Mouse (Mus musculus) embryo, embryonic 11 days (tissue): Measurements from ENCODE around the gene Prr3.
"Not testable (repeated sequence)": the region's sequence is repeated elsewhere in the genome, so short reads cannot be mapped to it uniquely, and the experiment has no call there.

Experiments
- DNase-seq: peaks from one replicate; pipeline ENCODE4 v3.0.0-alpha.2; 2015

The Prr3 gene

DNA sequence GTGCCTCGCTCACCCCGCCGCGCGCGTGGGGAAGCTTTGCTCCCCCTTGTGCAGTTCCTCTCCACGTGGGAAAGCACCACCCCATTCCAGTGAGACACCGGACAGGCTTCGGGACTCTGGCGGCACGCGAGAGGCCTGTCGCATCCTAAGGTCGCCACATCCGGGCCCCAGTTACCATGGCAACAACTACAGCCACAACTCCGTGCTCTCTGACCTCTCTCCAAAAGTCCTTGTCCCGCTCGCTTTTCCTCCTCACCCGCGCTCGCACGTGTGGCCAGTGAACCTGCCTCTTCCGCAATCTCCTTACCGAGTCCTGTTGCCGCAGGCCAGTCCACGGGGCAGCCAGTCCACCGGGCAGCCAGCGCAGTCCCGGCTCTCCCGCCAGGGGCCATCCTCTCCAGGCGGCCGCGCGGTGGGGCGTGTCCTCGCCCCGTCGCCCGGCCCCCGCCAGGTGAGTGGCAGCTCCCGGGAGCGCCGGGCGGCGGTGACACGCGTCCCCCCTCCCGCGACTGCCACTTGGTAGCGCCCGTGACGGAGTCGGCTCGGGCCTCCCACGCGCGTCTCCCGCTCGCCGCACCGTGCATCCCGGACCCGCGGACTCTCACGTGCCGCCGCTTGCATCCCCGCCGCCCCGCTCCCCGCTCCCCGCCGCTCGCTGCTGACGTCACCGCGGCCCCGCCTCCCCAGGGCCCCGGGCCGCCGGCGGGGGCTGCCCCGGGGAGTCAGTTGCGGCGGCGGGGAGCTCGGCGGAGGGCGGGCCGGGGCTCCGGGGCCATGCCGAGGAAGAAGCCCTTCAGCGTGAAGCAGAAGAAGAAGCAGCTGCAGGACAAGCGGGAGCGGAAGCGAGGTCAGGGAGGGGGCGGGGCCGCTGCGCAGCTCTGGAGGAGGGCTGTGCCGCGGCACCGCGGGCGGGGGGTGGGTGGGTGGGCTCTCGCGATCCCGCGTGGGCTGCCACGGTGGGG is at the start of gene Prr3, which contains the start of gene Gnl1:
Prr3 (minus strand) TSS at position 836 of the 962 bp plus-strand sequence.
Gnl1 (plus strand) TSS at position 451 of the 962 bp plus-strand sequence.
- DNase-seq = peak; percentile 93

DNA sequence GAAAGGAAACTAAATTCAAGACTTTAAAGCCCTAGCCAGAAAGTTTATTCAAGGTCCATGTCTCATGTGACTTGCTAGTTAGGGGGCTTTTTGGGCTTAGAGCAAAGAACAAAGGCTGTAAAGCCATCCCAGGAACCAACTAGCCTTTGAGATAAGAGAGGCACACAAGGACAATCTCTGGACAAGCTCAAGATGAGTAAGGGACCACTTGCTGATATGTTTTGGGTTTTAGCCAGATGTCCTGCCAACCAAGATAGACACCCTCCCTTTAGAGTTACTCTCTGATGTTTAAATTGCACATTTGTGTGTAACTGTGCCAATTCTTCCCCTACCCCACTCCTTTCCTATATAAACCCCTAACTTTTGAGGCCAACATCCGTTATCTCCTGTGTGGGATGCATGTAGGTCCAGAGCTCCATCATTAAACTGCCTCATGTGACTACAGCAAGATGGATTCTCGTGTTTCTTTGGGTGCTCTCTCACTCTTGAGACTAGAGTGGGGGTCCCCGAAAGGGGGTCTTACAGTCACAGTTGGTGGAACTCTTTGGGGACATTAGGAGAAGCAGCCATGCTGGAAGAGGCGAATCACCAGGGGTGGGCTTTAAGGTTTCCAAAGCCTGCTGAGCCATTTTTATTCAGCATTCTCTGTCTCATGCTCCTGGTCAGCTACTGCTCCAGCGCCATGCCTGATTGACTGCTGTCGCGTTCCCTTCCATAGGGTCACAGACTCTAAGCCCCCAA is 49.0 kb upstream of the Prr3 start:
- no peak for DNase-seq

DNA sequence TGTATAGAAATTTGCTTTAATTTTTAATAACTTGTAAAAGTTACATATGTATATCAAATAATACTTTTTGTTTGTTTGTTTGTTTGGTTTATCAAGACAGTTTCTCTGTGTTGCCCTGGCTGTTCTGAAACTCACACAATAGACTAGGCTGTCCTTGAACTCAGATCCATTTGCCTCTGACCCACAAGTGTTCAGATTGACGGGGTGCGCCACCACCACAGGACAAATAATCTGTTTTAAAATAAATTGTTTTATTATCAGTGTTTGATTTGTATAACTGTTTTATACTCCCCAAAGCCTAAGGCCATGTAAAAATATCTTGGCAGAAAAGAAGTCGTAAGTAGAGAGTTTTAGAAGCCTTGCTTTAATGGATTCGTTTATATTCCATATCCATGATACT is 47.6 kb upstream of the Prr3 start:
- no peak for DNase-seq

DNA sequence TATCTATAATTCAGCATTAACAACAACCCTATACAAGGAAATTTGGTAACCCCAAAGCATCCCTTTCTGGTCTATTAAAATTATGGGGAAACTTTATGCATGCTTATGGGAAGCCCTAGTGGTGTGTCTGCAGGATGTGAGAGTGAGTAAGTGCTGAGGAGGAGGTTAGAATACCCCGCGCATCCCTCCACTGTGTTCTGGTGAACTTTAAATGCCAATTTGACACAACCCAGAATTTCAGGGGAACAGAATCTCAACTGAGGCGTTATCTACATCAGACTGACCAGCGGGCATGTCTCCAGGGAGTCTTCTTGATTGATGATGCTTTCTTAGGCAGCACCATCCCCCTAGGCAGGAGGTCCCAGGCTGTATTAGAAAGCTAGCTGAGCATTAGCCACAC is 45.9 kb upstream of the Prr3 start:
- DNase-seq = peak; percentile 16

DNA sequence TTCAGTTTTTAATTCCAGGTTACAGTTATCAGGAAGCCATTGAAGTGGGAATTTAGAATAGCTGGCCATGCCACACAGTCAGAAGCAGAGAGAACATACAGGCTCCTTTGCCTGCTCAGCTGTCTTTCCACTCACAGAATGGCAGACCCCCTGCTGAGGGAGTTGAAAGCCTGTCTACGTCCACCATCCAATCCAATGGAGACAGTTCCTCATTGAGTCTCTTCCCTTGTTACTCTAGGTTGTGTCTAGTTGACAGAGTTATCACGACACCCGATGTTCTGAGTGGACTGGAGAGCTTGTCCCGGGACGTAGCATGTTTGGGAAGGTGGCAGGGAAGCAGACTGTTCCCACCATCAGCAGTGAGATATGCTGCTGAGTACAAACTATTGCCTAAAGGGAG is 45.2 kb upstream of the Prr3 start:
- no peak for DNase-seq

GRCm38 (mm10) chr17:36023710-36024654 is 43.9 kb upstream of the Prr3 start:
- DNase-seq = no peak

DNA sequence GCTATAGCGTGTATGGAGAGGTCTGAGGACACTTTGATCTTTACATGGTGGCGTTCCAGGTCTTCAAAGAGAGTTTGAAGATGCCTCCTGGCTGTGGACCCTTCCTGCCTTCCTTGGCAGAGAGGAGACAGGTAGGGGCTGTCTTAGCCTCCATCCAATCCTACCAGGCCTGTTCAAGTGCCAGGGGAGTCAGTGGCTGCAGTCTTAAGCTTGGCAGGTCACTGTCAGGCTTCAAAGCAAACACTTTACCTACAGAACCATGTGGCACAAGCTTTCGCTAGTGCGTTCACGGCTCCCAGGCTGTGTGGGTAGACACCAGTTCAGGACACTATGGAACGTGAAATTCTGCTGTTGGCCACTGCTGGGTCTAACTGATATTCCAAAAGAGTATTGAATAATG is 42.9 kb upstream of the Prr3 start:
- no peak for DNase-seq

DNA sequence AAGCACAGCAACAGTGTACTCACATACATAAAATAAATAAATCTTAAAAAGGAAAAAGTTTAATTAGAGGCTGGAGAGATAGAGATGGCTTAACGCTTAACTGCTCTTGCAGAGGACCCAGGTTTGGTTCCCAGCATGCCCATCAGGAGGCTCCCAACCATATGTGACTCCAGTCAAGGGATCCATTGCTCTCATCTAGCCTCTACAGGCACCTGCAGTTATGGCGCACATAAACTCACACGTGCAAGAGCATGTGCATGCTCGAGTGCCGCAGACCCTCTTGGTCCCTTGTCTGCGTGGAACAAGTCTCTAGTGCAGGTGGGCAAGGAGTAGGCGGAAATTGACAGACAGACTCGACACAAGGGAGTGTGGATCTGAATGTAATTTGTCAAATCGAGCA is 42.1 kb upstream of the Prr3 start:
- DNase-seq = no peak

DNA sequence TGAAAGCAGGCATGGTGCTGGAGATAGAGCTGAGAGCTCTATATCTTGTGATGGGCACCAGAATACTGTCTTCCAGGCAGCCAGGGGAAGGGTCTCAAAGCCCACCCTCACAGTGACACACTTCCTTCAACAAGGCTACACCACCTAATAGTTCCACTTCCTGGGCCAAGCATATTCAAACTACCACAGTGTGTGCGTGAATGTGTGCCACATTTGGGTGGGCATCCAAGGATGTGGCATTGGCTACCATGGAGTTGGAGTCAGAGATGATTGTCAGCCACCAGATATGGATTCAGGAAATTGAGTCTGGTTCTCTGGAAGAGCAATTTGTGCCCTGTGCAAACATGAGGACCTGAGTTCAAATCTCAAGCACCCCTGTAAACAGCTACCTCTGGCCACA is 41.3 kb upstream of the Prr3 start:
- DNase-seq = no peak

- peak; percentile 45 for DNase-seq
Observed at GRCm38 (mm10) chr17:36020191-36021073, 40.4 kb upstream of the Prr3 start, which contains the start of gene H2-T24. Gene H2-T24, minus strand, starts transcription at chr17:36020560.

- DNase-seq = no peak
Observed at GRCm38 (mm10) chr17:36019519-36019918, 39.5 kb upstream of the Prr3 start.

DNA sequence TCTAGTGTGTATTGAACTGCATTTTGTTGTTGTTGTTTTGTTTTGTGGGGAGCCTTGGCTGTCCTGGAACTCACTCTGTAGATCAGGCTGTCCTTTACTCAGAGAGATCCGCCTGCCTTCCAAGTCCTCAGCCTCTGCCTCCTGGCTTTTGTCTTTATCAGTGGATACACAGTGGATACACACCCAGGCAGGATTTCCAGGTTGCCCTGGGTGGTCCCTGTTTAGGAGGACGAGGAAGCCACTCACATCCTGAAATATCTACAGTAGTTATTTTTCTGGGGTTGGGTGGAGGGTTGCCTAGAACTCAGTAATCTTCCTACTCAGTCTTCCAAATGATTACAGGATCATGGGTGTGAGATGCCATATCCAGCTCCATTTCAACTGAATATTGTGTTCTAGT is 38.9 kb upstream of the Prr3 start:
- DNase-seq = no peak

DNA sequence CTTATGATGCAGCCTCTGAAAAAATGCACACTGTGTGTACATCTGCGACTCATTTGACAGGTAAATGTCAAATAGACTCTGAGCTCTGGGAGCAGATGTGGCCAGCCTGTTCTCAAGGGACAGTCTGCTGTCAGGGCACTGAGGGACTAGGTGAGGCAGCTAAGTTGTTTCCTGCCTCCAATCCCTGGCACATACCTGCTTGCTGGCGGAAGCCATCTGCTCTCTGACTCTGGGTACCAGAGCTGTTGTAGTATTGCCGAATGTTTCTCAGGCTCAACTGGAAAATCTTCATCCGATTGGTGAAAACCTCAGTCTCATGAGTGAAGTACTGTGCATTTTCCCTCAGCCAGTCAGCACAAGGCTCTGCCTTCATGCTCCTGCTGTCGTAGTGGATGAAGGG is 37.0 kb upstream of the Prr3 start:
- DNase-seq = no peak

- DNase-seq = no peak
Observed at GRCm38 (mm10) chr17:36014977-36015376, 34.9 kb upstream of the Prr3 start.

DNA sequence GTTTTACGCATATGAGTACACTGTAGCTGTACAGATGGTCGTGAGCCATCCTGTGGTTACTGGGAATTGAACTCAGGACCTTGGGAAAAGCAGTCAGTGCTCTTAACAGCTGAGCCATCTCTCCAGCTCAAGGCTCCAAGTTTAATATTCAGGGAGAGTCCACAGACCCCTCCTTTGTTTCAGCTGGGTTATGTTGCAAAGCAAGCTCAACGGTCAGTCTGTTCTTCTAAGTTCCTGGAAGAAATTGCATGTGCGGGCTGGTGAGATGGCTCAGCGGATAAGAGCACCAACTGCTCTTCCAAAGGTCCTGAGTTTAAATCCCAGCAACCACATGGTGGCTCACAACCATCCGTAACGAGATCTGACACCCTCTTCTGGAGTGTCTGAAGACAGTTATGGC is 24.4 kb upstream of the Prr3 start:
- DNase-seq = not testable (repeated sequence)

- DNase-seq = no peak
Observed at GRCm38 (mm10) chr17:36003331-36003730, 23.3 kb upstream of the Prr3 start.

DNA sequence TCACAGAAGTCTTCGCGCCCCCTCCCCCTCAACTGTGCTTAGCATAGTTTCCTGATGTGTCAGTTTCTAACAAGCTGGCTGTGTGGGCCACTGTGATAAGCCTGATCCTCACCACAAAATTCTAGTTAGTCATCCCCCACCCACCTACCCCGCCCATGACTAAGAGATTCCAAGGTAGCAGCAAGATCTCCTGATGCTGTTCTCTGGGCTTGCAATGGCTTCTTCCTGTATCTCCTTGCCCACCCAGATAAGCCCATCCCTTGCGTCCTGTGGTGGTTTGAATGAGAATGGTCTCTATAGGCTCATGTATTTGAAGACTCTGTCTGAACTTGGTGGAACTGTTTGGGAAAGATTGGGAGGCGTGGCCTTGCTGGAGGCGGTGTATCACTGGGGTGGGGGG is 21.9 kb upstream of the Prr3 start:
- DNase-seq = no peak

DNA sequence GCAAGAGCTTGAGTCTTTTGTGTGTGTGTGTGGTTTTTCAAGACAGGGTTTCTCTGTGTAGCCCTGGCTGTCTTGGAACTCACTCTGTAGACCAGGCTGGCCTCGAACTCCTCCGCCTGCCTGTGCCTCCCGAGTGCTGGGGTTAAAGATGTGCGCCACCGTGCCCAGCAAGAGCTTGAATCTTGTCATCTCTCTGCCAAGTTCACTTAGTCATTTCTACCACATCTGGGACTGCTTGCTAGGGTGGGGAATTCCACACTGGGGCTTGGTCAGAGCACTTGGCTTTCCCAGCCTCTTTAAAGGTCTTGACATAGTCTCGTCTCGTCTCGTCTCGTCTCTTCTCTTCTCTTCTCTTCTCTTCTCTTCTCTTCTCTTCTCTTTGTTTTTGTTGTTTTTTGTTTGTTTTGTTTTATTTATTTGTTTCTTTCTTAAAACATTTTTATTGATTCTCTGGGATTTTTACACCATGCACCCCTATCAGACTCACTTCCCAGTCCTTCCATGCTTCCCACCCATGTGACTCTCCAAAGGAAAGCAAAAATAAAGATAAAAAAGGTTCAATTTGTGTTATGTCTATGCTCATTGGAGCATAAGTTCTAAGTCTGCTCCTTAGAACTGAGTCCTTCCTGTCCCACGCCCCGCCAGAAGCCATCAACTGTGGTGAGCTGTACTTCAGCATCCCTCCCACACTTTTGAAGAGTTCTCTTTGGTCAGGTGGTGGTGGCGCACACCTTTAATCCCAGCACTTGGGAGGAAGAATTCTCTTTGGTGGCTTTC is 21.3 kb upstream of the Prr3 start:
- DNase-seq = no peak

DNA sequence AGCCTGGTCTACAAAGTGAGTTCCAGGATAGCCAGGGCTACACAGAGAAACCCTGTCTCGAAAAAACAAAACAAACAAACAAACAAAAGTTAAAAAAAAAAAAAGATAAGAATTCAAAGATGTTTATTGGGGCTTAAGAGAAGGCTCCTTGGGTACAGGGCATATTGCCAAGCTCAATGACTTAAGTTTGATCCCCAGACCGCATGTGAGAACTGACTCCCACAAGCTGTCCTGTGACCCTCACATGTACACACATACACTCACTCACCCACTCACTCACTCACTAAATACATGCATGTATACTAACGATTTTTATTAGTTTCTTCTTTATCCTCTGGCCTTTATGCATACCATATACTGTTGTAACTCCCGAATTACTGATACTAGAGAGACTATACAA is 20.3 kb upstream of the Prr3 start:
- no peak for DNase-seq

DNA sequence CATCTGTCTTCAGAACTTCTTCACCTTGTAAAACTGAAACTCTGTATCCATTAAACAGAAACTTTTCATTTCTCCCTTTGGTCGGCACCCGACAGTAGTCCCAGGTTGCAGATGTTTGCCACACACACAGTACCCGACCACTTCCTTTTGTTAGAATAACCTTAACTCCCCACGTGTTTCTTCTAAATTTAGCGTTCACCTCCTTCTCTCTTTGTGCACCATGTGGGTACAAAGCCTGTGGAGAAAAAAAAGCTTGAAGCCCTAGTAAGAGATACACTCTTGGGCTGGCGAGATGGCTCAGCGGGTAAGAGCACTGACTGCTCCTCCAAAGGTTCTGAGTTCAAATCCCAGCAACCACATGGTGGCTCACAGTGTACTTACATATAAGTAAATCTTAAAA is 19.3 kb upstream of the Prr3 start:
- DNase-seq = no peak
